Mouse (Mus musculus) embryonic fibroblast, embryonic 13.5 days (primary cell): ENCODE measurements around the gene Kcnma1.

Source experiments
- CTCF ChIP-seq: IDR thresholded peaks from 2 replicates; pipeline ENCODE4 v1.5.1; 2011; ENCODE audit warnings: mild to moderate bottlenecking, control low read depth, low read length, moderate library complexity, borderline replicate concordance; ENCODE audit not compliant: insufficient read depth
- POLR2A ChIP-seq: IDR thresholded peaks from 2 replicates; pipeline ENCODE4 v1.6.1; 2011; ENCODE audit warnings: low read depth, mild to moderate bottlenecking, control low read depth, low read length, moderate library complexity

DNA sequence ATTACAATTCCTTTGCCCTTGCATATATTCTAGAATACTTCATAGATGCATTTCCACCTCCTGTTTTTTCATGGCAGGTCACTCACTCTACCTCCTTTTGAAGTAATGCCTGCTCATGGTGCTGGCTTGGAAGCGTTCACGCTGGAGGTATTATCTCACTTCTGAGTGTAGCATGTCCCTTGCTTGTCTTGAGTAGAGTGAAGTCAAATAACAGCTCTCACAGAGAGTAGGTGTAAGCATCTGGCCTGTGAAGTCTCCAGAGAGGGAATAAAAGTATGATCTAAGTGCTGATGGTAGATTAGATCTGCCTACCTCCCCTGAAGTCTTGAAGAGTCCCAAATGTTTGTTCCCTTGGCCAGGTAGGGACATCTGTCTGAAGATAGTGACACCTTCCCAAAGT is 607.2 kb downstream of the Kcnma1 start:
- no peak for TF ChIP-seq CTCF
- TF ChIP-seq POLR2A: no peak
